Mouse (Mus musculus): ENCODE results near the gene Slc19a1. TPM values are rescaled to one million over a fixed set of nuclear protein-coding genes. Genes with fewer than 3 reads are reported as not detected.
A peak's percentile ranks its signal among the peaks of the same experiment; 100 is the strongest.

Gene Slc19a1
- polyA plus RNA-seq, 1 experiment from 2014 or later: 45.2 TPM

- Histone ChIP-seq H3K9ac (ENCODE audit: low read length) (no peak overlapping the region), H3K9me3 (ENCODE audit: control insufficient read depth, low read length) (no peaks in the 10 kb centered on the region), H3K4me3 (ENCODE audit: low read depth, low read length) (no peak overlapping the region), H3K27ac (ENCODE audit: low read depth) (no peak overlapping the region), H3K4me1 (replicated peaks; ENCODE audit: control insufficient read depth, insufficient read depth, low read length) (no peaks in the 10 kb centered on the region), H3K4me2 (ENCODE audit: low read length) (no peak overlapping the region), H3K27me3 (replicated peaks; ENCODE audit: control insufficient read depth, insufficient read depth, low read length) (no peaks in the 10 kb centered on the region), H3K36me3 (ENCODE audit: control insufficient read depth, insufficient read depth, low read length) (no peaks in the 10 kb centered on the region)
- ATAC-seq (replicated peaks; ENCODE audit: low FRiP score, low TSS enrichment, low read depth): no peak
- no peak for DNase-seq (ENCODE audit: low spot score)
- WGBS: 89% methylated on average over 4 of the region's 4 CpGs
Measured at GRCm38 (mm10) chr10:77074276-77074974, 42.4 kb downstream of the Slc19a1 start.

- 94% methylated on average over 4 of the region's 4 CpGs for WGBS
- H3K27ac ChIP-seq (ENCODE audit: low read depth): no peak overlapping the region
- no peaks in the 10 kb centered on the region for H3K36me3 ChIP-seq (ENCODE audit: control insufficient read depth, insufficient read depth, low read length)
- no peaks in the 10 kb centered on the region for H3K9me3 ChIP-seq (ENCODE audit: control insufficient read depth, low read length)
- H3K4me1 ChIP-seq (replicated peaks; ENCODE audit: control insufficient read depth, insufficient read depth, low read length): no peaks in the 10 kb centered on the region
- DNase-seq (ENCODE audit: low spot score) (no peak), ATAC-seq (replicated peaks; ENCODE audit: low FRiP score, low TSS enrichment, low read depth) (no peak)
- H3K27me3 ChIP-seq (replicated peaks; ENCODE audit: control insufficient read depth, insufficient read depth, low read length): no peaks in the 10 kb centered on the region
- H3K4me2 ChIP-seq (ENCODE audit: low read length): no peak overlapping the region
- no peak overlapping the region for H3K4me3 ChIP-seq (ENCODE audit: low read depth, low read length)
- H3K9ac ChIP-seq (ENCODE audit: low read length): no peak overlapping the region
Measured at GRCm38 (mm10) chr10:77078456-77078855, 46.4 kb downstream of the Slc19a1 start.

- H3K9me3 ChIP-seq (ENCODE audit: control insufficient read depth, low read length): no peaks in the 10 kb centered on the region
- H3K4me1 ChIP-seq (replicated peaks; ENCODE audit: control insufficient read depth, insufficient read depth, low read length): no peaks in the 10 kb centered on the region
- DNase-seq (ENCODE audit: low spot score): no peak
- H3K4me3 ChIP-seq (ENCODE audit: low read depth, low read length): no peak overlapping the region
- H3K27ac ChIP-seq (ENCODE audit: low read depth): no peak overlapping the region
- ATAC-seq (replicated peaks; ENCODE audit: low FRiP score, low TSS enrichment, low read depth): no peak
- no peaks in the 10 kb centered on the region for H3K27me3 ChIP-seq (replicated peaks; ENCODE audit: control insufficient read depth, insufficient read depth, low read length)
- H3K4me2 ChIP-seq (ENCODE audit: low read length): no peak overlapping the region
- no peaks in the 10 kb centered on the region for H3K36me3 ChIP-seq (ENCODE audit: control insufficient read depth, insufficient read depth, low read length)
- H3K9ac ChIP-seq (ENCODE audit: low read length): no peak overlapping the region
- WGBS: 53% methylated on average over 8 of the region's 8 CpGs
Measured at GRCm38 (mm10) chr10:77078961-77079360, 46.9 kb downstream of the Slc19a1 start.

GRCm38 (mm10) chr10:77082453-77082852 lies 50.4 kb downstream of the Slc19a1 start:
- no peak overlapping the region for H3K9ac ChIP-seq (ENCODE audit: low read length)
- H3K4me1 ChIP-seq (replicated peaks; ENCODE audit: control insufficient read depth, insufficient read depth, low read length): no peaks in the 10 kb centered on the region
- H3K4me3 ChIP-seq (ENCODE audit: low read depth, low read length): no peak overlapping the region
- H3K27ac ChIP-seq (ENCODE audit: low read depth): no peak overlapping the region
- 23% methylated on average over 3 of the region's 3 CpGs for WGBS
- ATAC-seq (replicated peaks; ENCODE audit: low FRiP score, low TSS enrichment, low read depth): no peak
- peak; percentile 92 for DNase-seq (ENCODE audit: low spot score)
- no peaks in the 10 kb centered on the region for H3K27me3 ChIP-seq (replicated peaks; ENCODE audit: control insufficient read depth, insufficient read depth, low read length)
- no peaks in the 10 kb centered on the region for H3K9me3 ChIP-seq (ENCODE audit: control insufficient read depth, low read length)
- H3K4me2 ChIP-seq (ENCODE audit: low read length): no peak overlapping the region
- no peaks in the 10 kb centered on the region for H3K36me3 ChIP-seq (ENCODE audit: control insufficient read depth, insufficient read depth, low read length)

GRCm38 (mm10) chr10:77082921-77083320 lies 50.9 kb downstream of the Slc19a1 start:
- no peaks in the 10 kb centered on the region for H3K27me3 ChIP-seq (replicated peaks; ENCODE audit: control insufficient read depth, insufficient read depth, low read length)
- H3K9me3 ChIP-seq (ENCODE audit: control insufficient read depth, low read length): no peaks in the 10 kb centered on the region
- no peak overlapping the region for H3K9ac ChIP-seq (ENCODE audit: low read length)
- no peak overlapping the region for H3K27ac ChIP-seq (ENCODE audit: low read depth)
- no peaks in the 10 kb centered on the region for H3K4me1 ChIP-seq (replicated peaks; ENCODE audit: control insufficient read depth, insufficient read depth, low read length)
- no peak for DNase-seq (ENCODE audit: low spot score)
- no peaks in the 10 kb centered on the region for H3K36me3 ChIP-seq (ENCODE audit: control insufficient read depth, insufficient read depth, low read length)
- no peak overlapping the region for H3K4me3 ChIP-seq (ENCODE audit: low read depth, low read length)
- WGBS: 69% methylated on average over 5 of the region's 5 CpGs
- ATAC-seq (replicated peaks; ENCODE audit: low FRiP score, low TSS enrichment, low read depth): no peak
- no peak overlapping the region for H3K4me2 ChIP-seq (ENCODE audit: low read length)

- DNase-seq (ENCODE audit: low spot score) (no peak), ATAC-seq (replicated peaks; ENCODE audit: low FRiP score, low TSS enrichment, low read depth) (no peak)
- Histone ChIP-seq H3K9me3 (ENCODE audit: control insufficient read depth, low read length) (no peaks in the 10 kb centered on the region), H3K27me3 (replicated peaks; ENCODE audit: control insufficient read depth, insufficient read depth, low read length) (no peaks in the 10 kb centered on the region), H3K9ac (ENCODE audit: low read length) (no peak overlapping the region), H3K27ac (ENCODE audit: low read depth) (no peak overlapping the region), H3K4me1 (replicated peaks; ENCODE audit: control insufficient read depth, insufficient read depth, low read length) (peaks cover 2% of the 10 kb centered on the region; the same call in 1 of the 2 replicates), H3K4me3 (ENCODE audit: low read depth, low read length) (no peak overlapping the region), H3K36me3 (ENCODE audit: control insufficient read depth, insufficient read depth, low read length) (no peaks in the 10 kb centered on the region), H3K4me2 (ENCODE audit: low read length) (no peak overlapping the region)
- 54% methylated on average over 1 of the region's 1 CpGs for WGBS
Measured at GRCm38 (mm10) chr10:77084568-77084967, 52.5 kb downstream of the Slc19a1 start.

- Histone ChIP-seq H3K27ac (ENCODE audit: low read depth) (no peak overlapping the region), H3K4me2 (ENCODE audit: low read length) (no peak overlapping the region), H3K27me3 (replicated peaks; ENCODE audit: control insufficient read depth, insufficient read depth, low read length) (no peaks in the 10 kb centered on the region), H3K4me3 (ENCODE audit: low read depth, low read length) (no peak overlapping the region), H3K4me1 (replicated peaks; ENCODE audit: control insufficient read depth, insufficient read depth, low read length) (peaks cover 3% of the 10 kb centered on the region; the same call in 1 of the 2 replicates), H3K36me3 (ENCODE audit: control insufficient read depth, insufficient read depth, low read length) (no peaks in the 10 kb centered on the region), H3K9ac (ENCODE audit: low read length) (no peak overlapping the region), H3K9me3 (ENCODE audit: control insufficient read depth, low read length) (no peaks in the 10 kb centered on the region)
- WGBS: 54% methylated on average over 8 of the region's 8 CpGs
- ATAC-seq (replicated peaks; ENCODE audit: low FRiP score, low TSS enrichment, low read depth): no peak
- DNase-seq (ENCODE audit: low spot score): no peak
Measured at GRCm38 (mm10) chr10:77089336-77089735, 57.3 kb downstream of the Slc19a1 start.

GRCm38 (mm10) chr10:77090063-77090462 lies 58.0 kb downstream of the Slc19a1 start:
- H3K4me2 ChIP-seq (ENCODE audit: low read length): no peak overlapping the region
- no peaks in the 10 kb centered on the region for H3K27me3 ChIP-seq (replicated peaks; ENCODE audit: control insufficient read depth, insufficient read depth, low read length)
- 78% methylated on average over 5 of the region's 5 CpGs for WGBS
- peaks cover 3% of the 10 kb centered on the region; the same call in 1 of the 2 replicates for H3K4me1 ChIP-seq (replicated peaks; ENCODE audit: control insufficient read depth, insufficient read depth, low read length)
- no peaks in the 10 kb centered on the region for H3K9me3 ChIP-seq (ENCODE audit: control insufficient read depth, low read length)
- no peak for ATAC-seq (replicated peaks; ENCODE audit: low FRiP score, low TSS enrichment, low read depth)
- H3K9ac ChIP-seq (ENCODE audit: low read length): no peak overlapping the region
- no peak overlapping the region for H3K27ac ChIP-seq (ENCODE audit: low read depth)
- DNase-seq (ENCODE audit: low spot score): no peak
- H3K4me3 ChIP-seq (ENCODE audit: low read depth, low read length): no peak overlapping the region
- H3K36me3 ChIP-seq (ENCODE audit: control insufficient read depth, insufficient read depth, low read length): no peaks in the 10 kb centered on the region

- ATAC-seq (replicated peaks; ENCODE audit: low FRiP score, low TSS enrichment, low read depth) (no peak), DNase-seq (ENCODE audit: low spot score) (no peak)
- WGBS: 75% methylated on average over 4 of the region's 4 CpGs
- Histone ChIP-seq H3K4me1 (replicated peaks; ENCODE audit: control insufficient read depth, insufficient read depth, low read length) (peaks cover 3% of the 10 kb centered on the region; the same call in 1 of the 2 replicates), H3K4me2 (ENCODE audit: low read length) (no peak overlapping the region), H3K36me3 (ENCODE audit: control insufficient read depth, insufficient read depth, low read length) (no peaks in the 10 kb centered on the region), H3K27ac (ENCODE audit: low read depth) (no peak overlapping the region), H3K9me3 (ENCODE audit: control insufficient read depth, low read length) (no peaks in the 10 kb centered on the region), H3K4me3 (ENCODE audit: low read depth, low read length) (no peak overlapping the region), H3K27me3 (replicated peaks; ENCODE audit: control insufficient read depth, insufficient read depth, low read length) (no peaks in the 10 kb centered on the region), H3K9ac (ENCODE audit: low read length) (no peak overlapping the region)
Measured at GRCm38 (mm10) chr10:77091538-77092097, 59.6 kb downstream of the Slc19a1 start.

Measured in intestine, embryonic 14.5 days (tissue).